Mouse (Mus musculus) cerebral cortex, adult 2 months (tissue): ENCODE measurements around the gene Ucn2.

ENCODE experiments used
- WGBS: fragments of 180-500 bp; shearing (Covaris S2); methylation state at CpG from one replicate; pipeline ENCODE4 v1.1.7; 2018; 5-methylcytosine and 5-hydroxymethylcytosine counted together

The Ucn2 gene

GRCm38 (mm10) chr9:109031001-109031400, 45.2 kb downstream of the Ucn2 start:
- 93% methylated on average over 7 of the region's 7 CpGs for WGBS

GRCm38 (mm10) chr9:109031686-109032085, 45.9 kb downstream of the Ucn2 start:
- WGBS, result 86% methylated on average over 8 of the region's 8 CpGs

DNA sequence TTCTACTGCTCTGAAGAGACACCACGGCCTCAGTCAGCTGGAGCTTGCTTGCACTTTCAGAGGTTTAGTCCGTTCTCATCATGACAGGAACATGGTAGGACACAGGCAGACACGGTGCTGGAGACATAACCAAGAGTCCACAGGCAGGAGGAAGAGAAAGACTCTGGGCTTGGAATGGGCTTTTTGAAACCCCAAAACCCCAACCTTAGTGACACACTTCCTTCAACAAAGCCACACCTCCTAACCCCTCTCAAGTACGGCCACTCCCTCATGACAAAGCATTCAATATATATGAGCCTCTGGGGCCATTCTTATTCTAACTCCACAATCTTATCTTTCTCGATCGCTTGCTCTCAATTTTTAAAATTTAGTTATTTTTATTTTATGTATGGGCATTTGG, 46.6 kb downstream of the Ucn2 start:
- WGBS, result 92% methylated on average over 6 of the region's 6 CpGs
